In the genomic region with DNA sequence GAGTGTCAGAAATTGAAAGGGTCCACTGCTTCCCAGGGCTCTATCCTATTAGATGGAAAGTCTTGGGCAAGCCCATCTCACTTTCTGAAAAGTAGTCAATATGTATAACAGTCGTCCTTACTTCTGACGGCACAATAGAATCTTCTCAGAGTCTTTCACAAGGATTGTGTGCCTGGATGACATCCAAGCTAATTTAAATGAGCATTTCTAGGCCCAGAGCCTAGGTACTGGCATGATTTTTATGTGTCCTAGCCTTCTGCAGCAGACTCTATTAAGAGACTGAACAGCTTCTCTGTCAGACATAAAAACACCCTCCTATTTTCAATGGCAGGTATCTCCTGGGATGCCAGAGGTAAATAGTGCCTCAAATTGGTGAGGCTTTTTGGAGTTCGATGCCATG, we compare ENCODE assay signal across 16 mouse cellular contexts.
"Had no signal": no experiment of that assay in that cellular context is flagged by ENCODE, and none has a peak within 500 bp of the region (broad histone marks: within the 10 kb centered on the region; RNA-seq: fewer than 3 reads in every experiment).

No protein-coding gene starts in this region.

- H3K4me1 ChIP-seq: kidney, embryonic 15.5 days; liver, embryonic 13.5 days; midbrain, embryonic 12.5 days had no signal

- H3K36me3 ChIP-seq: kidney, embryonic 15.5 days; liver, embryonic 13.5 days; midbrain, embryonic 12.5 days had no signal

- H3K4me3 ChIP-seq: kidney, embryonic 15.5 days; left cerebral cortex, adult 2 months; liver, embryonic 13.5 days; midbrain, embryonic 12.5 days had no signal

- H3K9ac ChIP-seq: kidney, embryonic 15.5 days; liver, embryonic 13.5 days; midbrain, embryonic 12.5 days had no signal

- H3K27me3 ChIP-seq: kidney, embryonic 15.5 days; liver, embryonic 13.5 days; midbrain, embryonic 12.5 days had no signal

- H3K9me3 ChIP-seq: kidney, embryonic 15.5 days; liver, embryonic 13.5 days; midbrain, embryonic 12.5 days had no signal

- DNase-seq: kidney, adult 8-10 months; kidney, postnatal 10 days; kidney, postnatal 36 days; layer of hippocampus, postnatal 36 days; liver, embryonic 13.5 days; lung, adult 2 months; lung, postnatal 14 days; lung, postnatal 4 days; right cerebral cortex, postnatal 4 days; thymus, adult 2 months; thymus, postnatal 14 days; thymus, postnatal 4 days had no signal

- H3K27ac ChIP-seq: kidney, embryonic 15.5 days; left cerebral cortex, adult 2 months; liver, embryonic 13.5 days; midbrain, embryonic 12.5 days; stomach, postnatal 0 days had no signal

- H3K4me2 ChIP-seq: kidney, embryonic 15.5 days; liver, embryonic 13.5 days; midbrain, embryonic 12.5 days had no signal
